Mouse (Mus musculus) cortical plate, adult 2 months (tissue): Measurements from ENCODE around the gene Gm10260.

Source experiments
- CTCF ChIP-seq: fragments of 200-500 bp; IDR thresholded peaks from 2 replicates; pipeline ENCODE4 v1.5.1; 2011; ENCODE audit warnings: mild to moderate bottlenecking, control low read depth, low read length; ENCODE audit not compliant: insufficient read depth; ENCODE audit errors: extremely low read depth
- POLR2A ChIP-seq: fragments of 200-500 bp; IDR thresholded peaks from 2 replicates; pipeline ENCODE4 v1.6.1; 2011; ENCODE audit warnings: mild to moderate bottlenecking, low read length, control low read depth; ENCODE audit not compliant: insufficient read depth; ENCODE audit errors: extremely low read depth

GRCm38 (mm10) chr13:97765913-97766312 is 5.5 kb upstream of the Gm10260 start:
- TF ChIP-seq CTCF (no peak), POLR2A (no peak)
